Mouse (Mus musculus) ES-E14 (cell line): ENCODE measurements at regions not wholly inside any gene's neighbourhood (a gene's known extent, or its start where the extent isn't known, plus 50 kb on each side); places are given as distances from the start of the nearest gene placed in this dataset.
"Not testable (repeated sequence)": the region's sequence is repeated elsewhere in the genome, so short reads cannot be mapped to it uniquely, and the experiment has no call there.

Experiments used
- CHD2 ChIP-seq: IDR thresholded peaks from 2 replicates; pipeline ENCODE4 v1.6.1; 2014; ENCODE audit warnings: mild to moderate bottlenecking, low read depth, low read length, inconsistent platforms
- HCFC1 ChIP-seq: IDR thresholded peaks from 2 replicates; pipeline ENCODE4 v1.6.1; 2012; ENCODE audit warnings: low read length, inconsistent platforms, borderline replicate concordance; ENCODE audit not compliant: insufficient read depth

- not testable (repeated sequence) for TF ChIP-seq CHD2, HCFC1
Measured at GRCm38 (mm10) chr13:66556397-66556796, 115.5 kb upstream of the 2410141K09Rik start.
